Mouse (Mus musculus): ENCODE results near the gene Slk.

Slk gene

DNA sequence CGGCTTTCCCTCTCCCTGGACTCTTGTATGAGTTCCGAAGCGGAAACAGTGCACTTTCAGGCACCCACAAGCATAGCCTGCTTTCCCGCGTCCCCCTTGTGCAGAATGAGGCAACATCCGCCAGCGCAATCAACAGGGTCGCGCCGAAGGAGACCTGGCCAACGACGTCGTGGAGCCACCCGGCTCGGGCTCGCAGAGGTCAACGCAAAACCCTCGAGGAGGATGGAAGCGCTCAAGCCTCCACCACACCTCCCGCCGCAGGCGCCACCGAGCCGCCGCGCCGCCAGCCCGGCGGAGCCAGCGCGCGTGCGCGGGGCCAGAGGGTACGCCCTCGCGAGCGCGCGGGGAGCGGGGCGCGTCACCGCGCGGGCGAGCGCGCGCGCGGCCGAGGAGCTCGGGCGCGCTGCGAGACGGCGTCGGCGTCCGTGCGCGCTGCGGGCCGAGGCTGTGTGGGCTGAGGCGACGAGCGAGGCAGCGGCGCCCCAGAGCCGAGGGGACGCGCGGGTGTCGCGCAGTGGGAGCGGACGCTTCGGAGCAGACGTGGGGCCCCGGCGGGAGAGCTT, at the start of gene Slk:
Gene Slk (plus strand): TSS at position 454 of the 563 bp plus-strand sequence.
- peak; percentile 83 to 86 for DNase-seq (ENCODE audit: low spot score in 2 of 2)

DNA sequence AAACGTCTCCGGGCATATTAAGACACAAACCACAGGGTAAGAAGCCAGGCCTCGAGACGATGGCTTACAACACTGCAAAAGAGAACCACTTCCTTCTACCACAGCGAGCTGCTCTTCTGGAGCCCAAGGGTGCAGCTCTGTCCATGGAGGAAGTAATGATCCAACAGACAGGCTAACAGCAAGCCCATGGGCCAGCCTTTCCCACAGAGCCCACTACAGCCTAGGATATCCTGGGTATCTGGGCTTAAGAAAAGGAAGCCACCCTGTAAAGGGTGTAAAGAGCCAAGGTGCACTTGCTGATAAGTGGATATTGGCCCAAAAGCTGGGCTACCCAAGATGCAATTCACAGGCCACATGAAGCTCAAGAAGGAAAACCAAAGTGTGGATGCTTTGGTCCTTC, 48.2 kb upstream of the Slk start:
- DNase-seq (ENCODE audit: low spot score in 2 of 2): peak; percentile 30 to 43

GRCm38 (mm10) chr19:47532449-47532848, 47.0 kb upstream of the Slk start:
- DNase-seq (ENCODE audit: low spot score in 2 of 2): peak in 1 of 2 experiments; percentile 54

DNA sequence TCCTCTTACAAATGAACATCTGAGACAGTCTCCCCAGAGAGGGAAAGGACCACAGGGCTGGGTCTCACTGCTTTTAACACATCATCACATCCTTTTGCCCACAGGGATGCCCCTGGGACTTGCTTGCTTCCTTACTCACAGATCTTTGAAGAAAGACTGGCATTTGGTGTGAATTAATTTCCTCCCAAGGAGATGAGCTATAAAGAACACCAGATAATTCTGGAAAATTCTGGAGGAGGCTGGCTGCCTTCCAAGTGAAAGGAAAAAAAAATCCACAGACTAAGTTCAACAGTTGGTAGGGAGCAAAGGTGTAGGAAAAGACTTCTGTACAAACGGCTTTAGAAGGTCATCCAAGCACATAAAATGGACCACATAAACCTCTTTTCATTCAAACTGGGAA, 45.3 kb upstream of the Slk start:
- DNase-seq (ENCODE audit: low spot score in 2 of 2): no peak

- peak; percentile 96 to 99 for DNase-seq (ENCODE audit: low spot score in 2 of 2)
Measured at GRCm38 (mm10) chr19:47536521-47537299, 42.8 kb upstream of the Slk start.

- no peak for DNase-seq (ENCODE audit: low spot score in 2 of 2)
Measured at GRCm38 (mm10) chr19:47537300-47537792, 42.1 kb upstream of the Slk start, which contains the start of gene Stn1. Stn1 (minus strand) TSS chr19:47537507.

GRCm38 (mm10) chr19:47537879-47538278, 41.6 kb upstream of the Slk start:
- DNase-seq (ENCODE audit: low spot score in 2 of 2): no peak

- peak in 1 of 2 experiments; percentile 59 for DNase-seq (ENCODE audit: low spot score in 2 of 2)
Measured at GRCm38 (mm10) chr19:47538801-47539200, 40.7 kb upstream of the Slk start.

- no peak for DNase-seq (ENCODE audit: low spot score in 2 of 2)
Measured at GRCm38 (mm10) chr19:47542441-47542840, 37.0 kb upstream of the Slk start.

DNA sequence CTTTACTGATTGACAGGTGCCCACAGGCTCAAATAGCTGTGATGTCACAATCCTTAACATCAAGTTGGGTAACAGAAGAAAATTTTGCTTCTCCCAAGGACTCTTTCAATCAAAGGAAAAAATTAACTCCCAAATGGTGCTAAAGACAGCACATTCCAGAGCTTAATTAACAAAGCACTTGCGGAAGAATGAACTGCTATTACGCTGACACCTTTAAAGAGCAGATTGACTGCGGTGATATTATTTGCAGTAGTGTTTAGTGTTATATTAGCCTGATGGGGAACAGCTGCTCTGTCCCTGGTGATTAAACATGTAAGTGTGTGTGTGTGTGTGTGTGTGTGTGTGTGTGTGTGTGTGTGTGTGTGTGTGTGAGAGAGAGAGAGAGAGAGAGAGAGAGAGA, 34.4 kb upstream of the Slk start:
- no peak for DNase-seq (ENCODE audit: low spot score in 2 of 2)

DNA sequence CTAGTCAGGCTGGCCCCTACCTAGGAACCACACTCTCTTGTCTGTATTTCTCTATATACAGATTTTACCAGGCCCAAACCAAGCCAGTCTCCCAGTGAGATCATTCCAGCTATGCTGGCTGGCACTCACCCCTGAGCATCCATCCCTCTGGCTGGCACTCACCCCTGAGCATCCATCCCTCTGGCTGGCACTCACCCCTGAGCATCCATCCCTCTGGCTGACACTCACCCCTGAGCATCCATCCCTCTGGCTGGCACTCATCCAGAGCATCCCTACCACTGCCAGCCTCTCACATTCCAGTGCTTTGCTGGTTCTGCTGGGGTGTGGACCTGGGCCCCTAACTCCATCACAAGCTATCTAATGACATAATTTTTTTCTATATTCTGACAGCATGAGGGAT, 34.0 kb upstream of the Slk start:
- DNase-seq (ENCODE audit: low spot score in 2 of 2): no peak

DNA sequence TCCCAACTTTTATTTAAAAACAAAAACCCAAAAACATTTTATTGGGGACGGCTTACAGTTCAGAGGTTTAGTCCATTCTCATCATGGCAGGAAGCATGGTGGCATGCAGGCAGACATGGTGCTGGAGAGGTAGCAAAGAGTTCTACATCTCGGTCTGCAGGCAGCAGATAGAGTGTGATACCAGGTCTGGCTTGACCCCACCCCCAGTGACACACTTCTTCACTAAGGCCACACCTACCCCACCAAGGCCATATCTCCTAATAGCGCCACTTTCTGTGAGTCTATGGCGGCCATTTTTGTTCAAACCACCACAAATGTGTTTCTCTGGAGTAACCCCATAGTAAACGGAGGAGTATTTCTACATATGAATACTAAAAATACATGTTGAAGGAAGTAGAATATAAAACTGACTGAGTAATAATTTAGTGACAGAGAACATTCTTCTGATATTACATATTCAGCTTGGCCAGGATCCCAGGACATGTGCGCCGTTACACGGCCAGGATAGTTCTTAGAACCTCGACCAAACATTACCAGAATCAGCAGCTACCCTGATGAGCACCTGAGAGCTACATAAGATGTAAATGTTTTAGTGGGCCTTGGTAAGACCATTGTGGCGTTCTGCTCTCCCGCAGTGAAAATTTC, 30.9 kb upstream of the Slk start:
- no peak for DNase-seq (ENCODE audit: low spot score in 2 of 2)

- DNase-seq (ENCODE audit: low spot score in 2 of 2): no peak
Measured at GRCm38 (mm10) chr19:47549174-47549573, 30.3 kb upstream of the Slk start.

- DNase-seq (ENCODE audit: low spot score in 2 of 2): no peak
Measured at GRCm38 (mm10) chr19:47549584-47549983, 29.9 kb upstream of the Slk start.

GRCm38 (mm10) chr19:47559145-47559544, 20.3 kb upstream of the Slk start:
- DNase-seq (ENCODE audit: low spot score in 2 of 2): no peak

DNA sequence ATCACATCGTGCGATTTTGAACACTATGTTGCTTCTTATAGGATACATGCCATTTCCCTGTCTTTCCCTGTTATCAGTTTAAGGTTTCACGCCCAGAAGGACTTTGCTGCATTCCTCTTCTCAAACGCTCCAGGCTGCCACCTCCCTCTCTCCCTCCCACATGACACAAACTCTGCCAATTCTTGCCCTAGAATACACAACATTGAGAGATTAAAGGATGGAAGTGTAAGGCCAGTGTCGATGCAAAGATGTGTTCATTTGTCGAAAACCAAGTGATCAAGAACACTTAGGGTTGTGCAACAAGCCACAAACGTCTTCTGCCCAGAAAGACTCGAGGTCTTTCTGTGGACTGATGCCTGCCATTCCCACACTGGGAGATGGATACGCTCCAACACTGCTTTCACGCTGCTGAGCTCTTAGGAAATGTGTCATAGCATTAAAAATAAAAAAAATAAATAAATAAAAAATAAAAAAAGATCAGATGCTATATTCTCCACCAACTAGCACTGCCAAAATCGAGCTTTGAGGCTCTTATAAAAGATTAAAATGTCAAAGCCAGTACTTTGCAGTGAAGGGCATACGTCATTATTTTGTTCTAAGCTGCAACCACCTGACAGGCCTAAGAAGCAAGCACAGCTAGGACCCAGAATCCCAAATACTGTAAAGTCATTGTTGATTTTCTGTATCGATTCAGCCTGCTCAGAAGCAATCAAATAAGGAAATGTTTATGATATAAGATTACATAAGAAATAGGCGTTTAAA, 19.5 kb upstream of the Slk start:
- DNase-seq (ENCODE audit: low spot score in 2 of 2): no peak

GRCm38 (mm10) chr19:47560544-47561161, 18.8 kb upstream of the Slk start:
- DNase-seq (ENCODE audit: low spot score in 2 of 2): no peak

DNA sequence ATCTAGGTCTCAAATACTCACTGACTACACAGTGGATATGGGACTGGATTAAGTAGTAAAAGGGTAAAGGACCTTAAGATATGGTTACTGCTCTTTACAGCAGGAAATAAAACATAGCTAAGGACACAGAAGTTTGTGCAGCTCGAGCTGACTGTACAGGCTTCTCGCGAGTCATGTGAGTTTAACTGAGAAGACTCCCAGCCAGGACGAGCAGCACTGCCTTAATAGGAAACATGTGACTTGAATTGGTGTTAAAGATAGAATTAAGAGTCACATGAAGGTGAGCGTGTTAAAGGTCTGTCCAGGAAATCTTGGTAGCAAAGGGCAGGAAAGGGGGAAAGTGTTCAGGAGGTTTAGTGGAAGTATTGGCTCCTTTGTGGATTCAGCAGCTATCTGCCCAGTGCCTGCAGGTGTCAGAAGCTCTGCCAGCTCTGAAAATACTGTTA, 17.5 kb upstream of the Slk start:
- no peak for DNase-seq (ENCODE audit: low spot score in 2 of 2)

- no peak for DNase-seq (ENCODE audit: low spot score in 2 of 2)
Measured at GRCm38 (mm10) chr19:47563715-47564114, 15.8 kb upstream of the Slk start.

DNA sequence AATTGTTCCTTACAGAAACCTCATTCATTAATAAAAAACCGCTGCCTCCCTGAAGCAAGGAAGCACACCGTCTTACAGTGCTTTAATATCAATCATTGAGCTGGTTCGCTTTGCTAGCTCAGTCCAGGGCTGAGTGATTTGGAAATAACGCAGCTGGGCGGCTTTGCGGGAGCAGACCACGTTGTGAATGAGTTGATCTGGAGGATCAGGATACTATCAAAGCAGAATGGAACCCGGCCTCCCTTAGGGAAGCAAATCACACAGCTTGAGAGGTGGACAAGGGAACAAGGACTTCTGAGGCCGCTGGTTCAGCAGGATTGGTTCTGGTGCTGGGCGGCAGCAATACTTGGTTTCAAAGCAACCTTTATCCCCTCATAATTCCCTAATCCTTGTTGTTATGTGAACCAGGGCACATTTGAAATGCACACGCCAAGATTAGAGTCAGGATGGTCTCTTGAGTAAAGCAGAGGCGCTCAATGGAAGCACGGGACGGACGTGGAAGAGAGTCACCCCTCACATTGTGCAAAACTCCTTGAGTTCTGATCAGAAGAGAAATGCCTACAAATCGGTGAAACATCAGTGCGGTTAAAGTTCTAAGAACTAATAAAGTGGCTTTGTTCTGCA, 14.3 kb upstream of the Slk start:
- DNase-seq (ENCODE audit: low spot score in 2 of 2): no peak

- no peak for DNase-seq (ENCODE audit: low spot score in 2 of 2)
Measured at GRCm38 (mm10) chr19:47565994-47566393, 13.5 kb upstream of the Slk start.

All from spleen, postnatal 10 days (tissue).